Mouse (Mus musculus): ENCODE measurements around the gene Med26. TPM values are rescaled to one million over a fixed set of nuclear protein-coding genes. Genes with fewer than 3 reads are reported as not detected.

The Med26 gene
- polyA plus RNA-seq (2012; rRNA removed; ENCODE audit: low replicate concordance) = 6.7 and 13.7 TPM in 2 replicates

DNA sequence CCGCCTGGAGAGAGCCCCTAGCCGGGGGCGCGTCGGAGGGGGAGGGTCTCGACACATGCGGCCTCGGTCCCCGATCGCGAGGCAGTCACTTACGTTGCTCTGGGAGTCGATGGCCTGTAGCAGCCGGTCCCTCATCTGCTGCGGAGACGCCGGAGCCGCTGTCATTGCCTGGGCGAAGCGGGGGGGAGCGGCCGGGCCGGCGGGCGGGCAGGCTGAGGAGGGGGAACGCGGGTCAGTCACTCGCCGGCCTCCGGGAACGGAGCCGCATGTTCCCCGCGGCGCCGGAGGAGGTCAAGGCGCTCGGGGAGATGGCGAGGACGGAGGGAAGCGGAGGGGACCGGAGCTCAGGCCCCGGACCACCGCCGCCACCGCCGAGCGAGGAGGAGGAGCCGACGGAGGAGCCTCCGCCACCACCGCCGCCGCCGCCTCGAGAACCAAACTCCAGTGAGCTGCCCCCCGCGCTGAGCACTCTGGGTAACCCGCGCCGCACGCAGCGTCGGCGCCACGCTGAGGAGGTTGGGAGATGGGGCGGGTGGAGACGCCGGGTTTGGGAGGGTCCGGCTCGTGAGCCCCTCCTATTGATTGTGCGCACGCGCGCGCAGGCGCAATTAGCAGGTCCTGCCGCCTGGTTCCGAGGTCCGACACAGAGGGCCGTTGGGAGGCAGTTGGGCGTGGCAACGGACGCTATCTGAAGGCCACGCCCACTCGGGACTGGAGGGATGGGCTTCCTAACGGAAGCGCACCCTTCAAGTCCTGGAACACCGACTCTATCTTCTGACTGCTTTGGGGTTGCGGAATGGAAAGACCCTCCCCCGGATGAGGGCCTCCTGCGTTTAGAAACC, at the start of gene Med26:
Gene Med26 (minus strand): TSS at position 469 of the 842 bp plus-strand sequence.

DNA sequence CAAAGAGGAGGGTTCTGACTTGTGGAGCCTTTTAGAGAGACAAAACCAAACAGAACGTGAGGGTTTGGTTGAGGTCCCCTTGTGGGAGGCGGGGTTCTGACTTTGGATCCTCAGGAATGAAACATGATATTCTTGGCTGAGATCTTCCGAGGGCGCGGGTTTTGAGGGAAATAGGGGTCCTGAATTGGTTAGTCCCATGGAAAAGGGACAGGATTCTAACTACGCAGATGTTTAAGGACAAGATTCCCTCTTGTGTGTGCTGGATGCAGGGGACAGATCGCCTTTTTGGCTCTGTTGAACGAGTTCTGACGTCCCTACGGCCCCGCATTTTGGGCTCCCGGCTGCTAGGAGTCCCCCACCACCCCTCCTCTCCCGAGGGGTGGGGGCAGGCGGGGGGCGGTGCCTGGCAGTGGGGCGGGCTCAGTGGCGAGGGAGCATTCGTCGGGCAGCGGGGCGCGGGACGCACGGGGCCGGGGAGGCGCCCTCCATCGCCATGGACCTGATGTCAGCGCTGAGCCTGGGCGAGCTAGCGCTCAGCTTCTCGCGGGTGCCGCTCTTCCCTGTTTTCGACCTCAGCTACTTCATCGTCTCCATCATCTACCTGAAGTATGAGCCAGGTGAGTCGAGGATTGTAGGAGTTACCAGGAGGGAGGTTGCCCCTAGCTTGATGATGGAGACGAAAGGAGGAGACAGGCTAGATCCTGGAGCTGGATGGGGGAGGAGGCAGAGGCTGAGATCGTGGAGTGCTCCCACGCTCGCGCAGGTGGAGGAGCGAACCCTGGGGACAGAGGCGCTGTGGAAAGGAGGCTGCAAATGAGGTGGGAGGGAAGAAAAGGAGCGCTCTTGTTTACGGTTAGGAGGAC, 23.8 kb upstream of the Med26 start, which contains the start of gene Tmem38a:
Gene Tmem38a (plus strand): TSS at position 445 of the 863 bp plus-strand sequence.

DNA sequence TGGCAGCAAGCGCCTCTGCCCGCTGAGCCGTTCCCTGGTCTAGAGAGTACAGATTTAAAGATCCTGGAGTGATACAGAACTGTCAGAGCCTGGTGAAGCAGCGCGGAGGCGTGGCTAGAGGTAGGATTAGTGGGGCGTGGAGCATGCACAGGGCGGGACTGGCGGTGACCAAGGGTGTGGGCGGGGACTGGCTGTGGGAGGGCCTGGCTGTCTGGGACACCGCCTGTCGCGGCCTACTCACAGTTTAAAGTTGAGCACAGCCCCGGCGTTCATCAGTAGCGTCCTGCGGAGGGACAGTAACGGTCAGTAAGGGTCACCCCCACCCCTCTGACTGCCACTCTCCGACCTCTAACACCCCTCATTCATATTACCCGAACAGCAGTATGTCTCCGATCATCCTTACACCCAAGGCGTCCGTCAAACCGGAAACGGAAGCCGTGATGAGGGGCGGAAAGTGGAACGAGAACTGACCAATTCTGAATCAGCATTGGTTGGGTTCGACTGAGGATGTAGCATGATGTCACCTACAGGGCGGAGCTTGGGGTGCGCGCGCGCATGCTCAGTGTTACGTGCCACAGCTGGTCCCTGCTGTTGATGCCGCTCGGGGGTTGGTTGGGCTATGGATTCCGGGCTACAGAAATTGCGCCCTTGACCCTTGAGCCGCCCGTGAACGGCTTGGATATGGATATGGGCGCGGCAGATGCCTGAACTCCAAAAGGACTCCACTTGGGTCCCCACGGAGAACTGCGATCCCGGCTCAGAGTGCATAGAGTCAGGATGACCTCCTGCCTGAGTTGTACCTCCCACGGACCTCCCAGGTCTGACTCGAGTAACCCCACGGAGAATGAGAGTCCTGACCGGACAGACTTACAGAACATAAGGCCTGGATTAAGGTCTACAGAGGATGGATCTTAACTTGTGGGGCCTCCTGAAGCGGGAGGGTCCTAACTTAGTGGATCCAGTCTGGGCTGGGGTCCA, 22.9 kb upstream of the Med26 start, which contains the start of gene Smim7:
Gene Smim7 (minus strand): TSS at position 456 of the 978 bp plus-strand sequence.

DNA sequence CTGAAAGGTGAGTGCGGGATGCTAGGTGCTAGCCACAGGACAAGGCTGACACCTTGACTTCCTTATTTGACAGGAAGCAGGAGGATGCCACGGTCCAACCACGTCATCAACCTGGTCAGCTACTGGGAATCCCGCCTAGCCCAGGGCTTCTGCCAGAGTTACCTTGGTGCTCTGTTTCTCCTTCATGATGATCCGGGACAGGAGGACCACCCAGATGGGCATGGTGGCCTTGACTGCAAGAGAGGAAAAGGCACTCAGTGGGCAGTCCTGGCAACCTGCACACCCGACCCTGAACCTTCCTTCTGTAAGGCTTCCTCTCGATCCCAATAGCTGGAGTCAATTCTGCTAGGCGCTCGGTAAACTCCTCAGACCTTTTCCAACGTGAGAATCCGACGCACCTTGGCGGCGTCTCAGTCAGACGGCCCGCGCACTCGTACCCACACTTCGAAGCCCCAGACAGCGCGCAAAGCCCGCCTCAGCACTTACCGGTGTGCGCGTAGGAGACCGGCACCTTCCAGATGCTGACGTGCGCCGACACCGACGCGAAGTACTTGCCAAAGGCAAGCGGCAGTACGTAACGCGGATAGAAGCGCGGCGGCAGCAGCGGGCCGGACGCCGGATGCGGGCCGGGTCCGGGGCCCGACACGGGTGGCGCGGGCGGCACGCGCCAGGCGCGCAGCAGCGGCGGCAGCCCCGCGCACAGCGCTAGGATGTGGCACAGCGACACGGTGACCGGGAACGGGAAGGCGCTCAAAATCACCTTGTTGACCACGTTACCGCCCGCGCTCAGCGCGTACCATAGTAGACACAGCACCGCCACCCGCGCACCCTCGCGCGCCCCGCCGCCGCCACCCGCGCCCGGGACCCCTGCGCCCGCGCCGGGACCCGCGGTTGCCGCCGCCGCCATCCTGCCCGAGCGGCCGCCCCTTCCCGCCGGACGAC, 56.1 kb downstream of the Med26 start, which contains the start of gene Slc35e1:
Gene Slc35e1 (minus strand): TSS at position 935 of the 942 bp plus-strand sequence.

DNA sequence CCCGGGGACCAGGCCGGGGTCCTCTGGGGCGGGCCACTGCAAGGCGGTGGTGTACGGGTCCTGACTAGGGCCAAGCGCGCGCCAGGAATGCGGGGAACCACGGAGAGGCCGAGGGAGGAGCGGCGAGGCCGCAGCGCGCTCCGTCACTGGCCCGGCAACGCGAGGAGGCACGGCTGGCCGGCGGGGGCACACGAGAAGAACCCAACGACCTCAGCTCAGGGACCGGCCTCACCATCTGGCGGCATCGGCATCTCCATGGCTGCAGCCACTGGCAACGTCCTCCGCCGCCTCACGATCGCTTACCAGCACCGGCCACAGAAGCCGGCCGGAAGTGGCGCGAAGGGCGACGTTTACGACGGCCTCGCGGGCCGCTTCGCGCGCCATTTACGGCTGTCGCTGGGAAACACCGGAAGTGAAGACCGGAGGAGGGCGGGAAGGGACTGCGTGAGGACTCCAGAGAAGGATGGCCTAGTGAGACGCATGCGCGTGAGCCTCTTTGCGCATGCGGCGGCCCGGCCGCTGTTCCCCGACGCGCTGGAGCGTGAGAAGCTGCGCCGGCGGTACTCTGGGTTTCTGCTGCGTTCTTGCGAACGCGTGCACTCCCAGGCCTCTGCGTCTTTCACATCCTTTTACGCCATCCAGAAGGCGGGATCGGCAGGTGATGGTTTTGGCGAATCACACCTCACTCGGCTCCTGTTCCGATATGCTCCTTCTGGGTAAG, 73.1 kb downstream of the Med26 start, which contains the start of gene Cherp:
Gene Cherp (minus strand): TSS at position 401 of the 721 bp plus-strand sequence.

Other genes with a start within 250 kb of the Med26 start
- gene Gm10282, start 243.0 kb downstream of the Med26 start, polyA plus RNA-seq (2012; rRNA removed; ENCODE audit: low replicate concordance) = 0.97 and 5.8 TPM in 2 replicates
- gene Klf2, start 229.2 kb downstream of the Med26 start, polyA plus RNA-seq (2012; rRNA removed; ENCODE audit: low replicate concordance) = 40.8 and 44.3 TPM in 2 replicates
- 39.9 and 63.3 TPM in 2 replicates for gene Eps15l1, start 126.8 kb downstream of the Med26 start, polyA plus RNA-seq (2012; rRNA removed; ENCODE audit: low replicate concordance)
- gene Calr3, start 104.4 kb downstream of the Med26 start, polyA plus RNA-seq (2012; rRNA removed; ENCODE audit: low replicate concordance) = 1.1 and 1.5 TPM in 2 replicates
- gene 1700030K09Rik, start 104.4 kb downstream of the Med26 start, polyA plus RNA-seq (2012; rRNA removed; ENCODE audit: low replicate concordance) = 12.2 and 12.9 TPM in 2 replicates
- gene Cherp, start 73.0 kb downstream of the Med26 start, polyA plus RNA-seq (2012; rRNA removed; ENCODE audit: low replicate concordance) = 32.7 and 63.7 TPM in 2 replicates
- 57.5 and 72.3 TPM in 2 replicates for gene Slc35e1, start 55.7 kb downstream of the Med26 start, polyA plus RNA-seq (2012; rRNA removed; ENCODE audit: low replicate concordance)
- gene Smim7, start 22.8 kb upstream of the Med26 start, polyA plus RNA-seq (2012; rRNA removed; ENCODE audit: low replicate concordance) = 41.0 and 55.8 TPM in 2 replicates
- 13.1 and 36.4 TPM in 2 replicates for gene Tmem38a, start 23.8 kb upstream of the Med26 start, polyA plus RNA-seq (2012; rRNA removed; ENCODE audit: low replicate concordance)
- 0.06 and 0.90 TPM in 2 replicates for gene Nwd1, start 98.4 kb upstream of the Med26 start, polyA plus RNA-seq (2012; rRNA removed; ENCODE audit: low replicate concordance)
- gene Sin3b, start 175.0 kb upstream of the Med26 start, polyA plus RNA-seq (2012; rRNA removed; ENCODE audit: low replicate concordance) = 177 and 178 TPM in 2 replicates
- gene F2rl3, start 213.6 kb upstream of the Med26 start, polyA plus RNA-seq (2012; rRNA removed; ENCODE audit: low replicate concordance) = 5.8 and 7.8 TPM in 2 replicates

Data from subcutaneous adipose tissue, adult 2 months (tissue).